ENCODE assay signal across 10 mouse cellular contexts in the genomic region with DNA sequence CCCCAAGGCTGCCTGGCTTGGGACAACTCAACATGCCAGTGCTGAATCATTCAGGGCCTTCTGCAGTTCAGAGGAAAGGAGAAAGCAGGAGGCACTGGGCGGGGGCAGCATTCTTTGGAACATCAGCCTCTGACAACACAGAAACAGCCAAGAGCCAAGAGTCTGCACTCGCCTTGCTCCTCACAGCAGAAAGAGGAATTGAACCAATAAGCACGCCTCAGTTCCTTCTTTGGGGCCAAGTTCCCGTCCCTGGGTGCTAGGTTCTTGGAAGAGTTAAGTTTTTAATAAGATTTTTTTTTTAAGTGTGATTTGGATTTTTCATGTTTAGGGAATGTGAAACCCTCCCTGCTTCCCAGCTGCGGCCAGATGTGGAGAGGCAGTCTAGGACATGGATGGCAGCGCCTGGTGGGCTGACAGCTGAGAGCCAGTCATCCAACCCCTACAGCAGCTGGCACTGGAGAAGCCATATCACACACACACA. TPM values are rescaled to one million over a fixed set of nuclear protein-coding genes. Genes with fewer than 3 reads are reported as not detected.
A peak's percentile ranks its signal among the peaks of the same experiment; 100 is the strongest.
DNase-seq lines count a peak whose midpoint lies in the region; ATAC-seq lines count a peak whose summit lies in the region.
"Had no signal": no experiment of that assay in that cellular context is flagged by ENCODE, and none has a peak within 500 bp of the region (broad histone marks: within the 10 kb centered on the region; RNA-seq: fewer than 3 reads in every experiment).

No protein-coding gene starts in this region.

- ATAC-seq in liver, embryonic 11.5 days (replicated peaks; ENCODE audit: low FRiP score), result no peak
- ATAC-seq in liver, embryonic 15.5 days (ENCODE audit: insufficient read depth), result no peak
- ATAC-seq in stomach, embryonic 14.5 days (ENCODE audit: insufficient number of reproducible peaks, insufficient read depth, low FRiP score, low read depth), result no peak
- ATAC-seq in midbrain, embryonic 16.5 days, result no peak

- H3K9me3 ChIP-seq in liver, embryonic 11.5 days (ENCODE audit: control insufficient read depth, low read length), result no peaks in the 10 kb centered on the region
- H3K9me3 ChIP-seq in liver, embryonic 15.5 days (replicated peaks), result no peaks in the 10 kb centered on the region
- no peaks in the 10 kb centered on the region for H3K9me3 ChIP-seq in stomach, embryonic 14.5 days (ENCODE audit: control insufficient read depth, low read depth, low read length)
- no peaks in the 10 kb centered on the region for H3K9me3 ChIP-seq in midbrain, embryonic 16.5 days (replicated peaks; ENCODE audit: control insufficient read depth, low read length, poor library complexity, severe bottlenecking)

- H3K27ac ChIP-seq in liver, embryonic 11.5 days (ENCODE audit: low read depth, low read length), result no peak overlapping the region
- H3K27ac ChIP-seq in liver, embryonic 15.5 days (replicated peaks), result peak overlapping the region; percentile 39; the same call in 1 of the 2 replicates
- H3K27ac ChIP-seq in stomach, embryonic 14.5 days (ENCODE audit: low read length), result peak overlapping the region; percentile 66
- H3K27ac ChIP-seq in midbrain, embryonic 16.5 days (ENCODE audit: low read length), result no peak overlapping the region

- H3K4me2 ChIP-seq in liver, embryonic 11.5 days, result no peak overlapping the region
- H3K4me2 ChIP-seq in liver, embryonic 15.5 days, result no peak overlapping the region
- no peak overlapping the region for H3K4me2 ChIP-seq in stomach, embryonic 14.5 days (replicated peaks; ENCODE audit: low read depth, low read length)
- H3K4me2 ChIP-seq in midbrain, embryonic 16.5 days (ENCODE audit: low read length), result no peak overlapping the region

- no peaks in the 10 kb centered on the region for H3K27me3 ChIP-seq in liver, embryonic 11.5 days (replicated peaks; ENCODE audit: control insufficient read depth, insufficient read depth, low read length)
- no peaks in the 10 kb centered on the region for H3K27me3 ChIP-seq in liver, embryonic 15.5 days
- H3K27me3 ChIP-seq in stomach, embryonic 14.5 days (ENCODE audit: control insufficient read depth, insufficient read depth, low read length), result no peaks in the 10 kb centered on the region
- H3K27me3 ChIP-seq in midbrain, embryonic 16.5 days (ENCODE audit: control insufficient read depth, insufficient read depth, low read depth, low read length), result no peaks in the 10 kb centered on the region

- H3K4me3 ChIP-seq in liver, embryonic 11.5 days (ENCODE audit: low read depth, low read length), result no peak overlapping the region
- no peak overlapping the region for H3K4me3 ChIP-seq in liver, embryonic 15.5 days (replicated peaks)
- H3K4me3 ChIP-seq in stomach, embryonic 14.5 days (ENCODE audit: low read depth, low read length), result no peak overlapping the region
- H3K4me3 ChIP-seq in midbrain, embryonic 16.5 days (ENCODE audit: low read depth, low read length), result no peak overlapping the region

- H3K9ac ChIP-seq in liver, embryonic 11.5 days (ENCODE audit: low read depth, low read length), result no peak overlapping the region
- H3K9ac ChIP-seq in liver, embryonic 15.5 days, result no peak overlapping the region
- no peak overlapping the region for H3K9ac ChIP-seq in stomach, embryonic 14.5 days (replicated peaks; ENCODE audit: low read depth, low read length)
- no peak overlapping the region for H3K9ac ChIP-seq in midbrain, embryonic 16.5 days (ENCODE audit: low read depth, low read length)

- 80% methylated on average over 6 of the region's 6 CpGs for WGBS in liver, embryonic 11.5 days
- 69% methylated on average over 6 of the region's 6 CpGs for WGBS in liver, embryonic 15.5 days (ENCODE audit: insufficient replicate concordance)
- WGBS in stomach, embryonic 14.5 days, result 65% methylated on average over 6 of the region's 6 CpGs
- WGBS in midbrain, embryonic 16.5 days, result 84% methylated on average over 6 of the region's 6 CpGs

- peak; percentile 36 for DNase-seq in liver
- DNase-seq in liver, embryonic 11.5 days (ENCODE audit: low spot score), result no peak
- peak; percentile 57 to 64 for DNase-seq in gastrocnemius, adult 8-10 months (ENCODE audit: low spot score in 2 of 2)
- no peak for DNase-seq in thymus, postnatal 0 days (ENCODE audit: low spot score)
- DNase-seq in kidney, postnatal 10 days, result no peak
- DNase-seq: embryo, embryonic 11 days had no signal

- H3K36me3 ChIP-seq in liver, embryonic 11.5 days (ENCODE audit: control insufficient read depth, insufficient read depth, low read length), result peaks cover 31% of the 10 kb centered on the region
- H3K36me3 ChIP-seq in liver, embryonic 15.5 days (replicated peaks), result peaks cover 93% of the 10 kb centered on the region
- peaks cover 10% of the 10 kb centered on the region for H3K36me3 ChIP-seq in stomach, embryonic 14.5 days (ENCODE audit: control insufficient read depth, insufficient read depth, low read length)
- no peaks in the 10 kb centered on the region for H3K36me3 ChIP-seq in midbrain, embryonic 16.5 days (ENCODE audit: control insufficient read depth, insufficient read depth, low read length)

- peaks cover 5% of the 10 kb centered on the region for H3K4me1 ChIP-seq in liver, embryonic 11.5 days (replicated peaks; ENCODE audit: control insufficient read depth, insufficient read depth, low read length)
- peaks cover 64% of the 10 kb centered on the region for H3K4me1 ChIP-seq in liver, embryonic 15.5 days (replicated peaks)
- H3K4me1 ChIP-seq in stomach, embryonic 14.5 days (ENCODE audit: control insufficient read depth, insufficient read depth, low read length), result peaks cover under 1% of the 10 kb centered on the region; the same call in 1 of the 2 replicates
- no peaks in the 10 kb centered on the region for H3K4me1 ChIP-seq in midbrain, embryonic 16.5 days (ENCODE audit: control insufficient read depth, insufficient read depth, low read length)

RNA-seq across cellular contexts. Expression of a gene that starts 10.3 kb away (rescaled TPM):
- polyA plus RNA-seq in liver, embryonic 11.5 days (2014; fragmentation: Nextera tagmentation; extraction: Ambion mirVana), result 29.5 and 30.3 TPM in 2 replicates
- 1 to 10 TPM; 2.7 to 4.0 (median 3.0) TPM for total RNA-seq in gastrocnemius, adult 8-10 months (2022)
- 27.0 and 27.3 TPM in 2 replicates for polyA plus RNA-seq in liver, embryonic 15.5 days (2015; fragmentation: Nextera tagmentation; extraction: Ambion mirVana)
- polyA plus RNA-seq in stomach, embryonic 14.5 days (2014; fragmentation: Nextera tagmentation; extraction: Ambion mirVana), result 17.2 and 21.2 TPM in 2 replicates
- polyA plus RNA-seq in midbrain, embryonic 16.5 days (2015; fragmentation: Nextera tagmentation; extraction: Ambion mirVana), result 3.1 and 3.8 TPM in 2 replicates
- polyA plus RNA-seq in thymus, postnatal 0 days (2015; fragmentation: Nextera tagmentation; extraction: Ambion mirVana), result 12.2 and 14.9 TPM in 2 replicates

RNA-seq across cellular contexts. Expression of a gene that starts 17.4 kb away (rescaled TPM):
- 16.4 and 18.0 TPM in 2 replicates for polyA plus RNA-seq in liver, embryonic 11.5 days (2014; fragmentation: Nextera tagmentation; extraction: Ambion mirVana)
- total RNA-seq in gastrocnemius, adult 8-10 months (2022), result not detected
- polyA plus RNA-seq in liver, embryonic 15.5 days (2015; fragmentation: Nextera tagmentation; extraction: Ambion mirVana), result 10.0 and 13.2 TPM in 2 replicates
- 9.9 and 11.0 TPM in 2 replicates for polyA plus RNA-seq in stomach, embryonic 14.5 days (2014; fragmentation: Nextera tagmentation; extraction: Ambion mirVana)
- polyA plus RNA-seq in midbrain, embryonic 16.5 days (2015; fragmentation: Nextera tagmentation; extraction: Ambion mirVana), result 2.0 and 2.1 TPM in 2 replicates
- 14.4 and 17.4 TPM in 2 replicates for polyA plus RNA-seq in thymus, postnatal 0 days (2015; fragmentation: Nextera tagmentation; extraction: Ambion mirVana)

RNA-seq across cellular contexts. Expression of a gene that starts 49.5 kb away (rescaled TPM):
- polyA plus RNA-seq in liver, embryonic 11.5 days (2014; fragmentation: Nextera tagmentation; extraction: Ambion mirVana), result not detected in 2 replicates
- total RNA-seq in gastrocnemius, adult 8-10 months (2022), result not detected
- 0.09 TPM in 1 of 2 replicates, not detected in the other for polyA plus RNA-seq in liver, embryonic 15.5 days (2015; fragmentation: Nextera tagmentation; extraction: Ambion mirVana)
- polyA plus RNA-seq in stomach, embryonic 14.5 days (2014; fragmentation: Nextera tagmentation; extraction: Ambion mirVana), result not detected in 2 replicates
- polyA plus RNA-seq in midbrain, embryonic 16.5 days (2015; fragmentation: Nextera tagmentation; extraction: Ambion mirVana), result 1.1 and 1.8 TPM in 2 replicates
- polyA plus RNA-seq in thymus, postnatal 0 days (2015; fragmentation: Nextera tagmentation; extraction: Ambion mirVana), result 0.12 TPM in 2 replicates
- polyA plus RNA-seq: intestine, embryonic 14.5 days had no signal

RNA-seq across cellular contexts. Expression of a gene that starts 59.9 kb away (rescaled TPM):
- polyA plus RNA-seq in liver, embryonic 11.5 days (2014; fragmentation: Nextera tagmentation; extraction: Ambion mirVana), result 34.8 and 36.5 TPM in 2 replicates
- 1 to 10 TPM in 3 of 4 experiments, under 1 TPM in 1; 0.97 to 2.0 (median 1.6) TPM for total RNA-seq in gastrocnemius, adult 8-10 months (2022)
- 11.3 and 11.8 TPM in 2 replicates for polyA plus RNA-seq in liver, embryonic 15.5 days (2015; fragmentation: Nextera tagmentation; extraction: Ambion mirVana)
- 28.2 and 32.5 TPM in 2 replicates for polyA plus RNA-seq in stomach, embryonic 14.5 days (2014; fragmentation: Nextera tagmentation; extraction: Ambion mirVana)
- polyA plus RNA-seq in midbrain, embryonic 16.5 days (2015; fragmentation: Nextera tagmentation; extraction: Ambion mirVana), result 2.9 TPM in 2 replicates
- 1.8 and 2.0 TPM in 2 replicates for polyA plus RNA-seq in thymus, postnatal 0 days (2015; fragmentation: Nextera tagmentation; extraction: Ambion mirVana)

Comparison
In these comparisons a context has a peak if more than half of its experiments do, and no peak if none do; other contexts are left out.
1. DNase-seq: peak in liver (single experiment) and gastrocnemius, adult 8-10 months (2 of 2); none in liver, embryonic 11.5 days (single experiment), thymus, postnatal 0 days (single experiment) and kidney, postnatal 10 days (single experiment).
2. H3K27ac ChIP-seq: peak in liver, embryonic 15.5 days (single experiment) and stomach, embryonic 14.5 days (single experiment); none in liver, embryonic 11.5 days (single experiment) and midbrain, embryonic 16.5 days (single experiment).